Mouse (Mus musculus) heart, postnatal 14 days (tissue): ENCODE data around the gene Tnfrsf8. TPM values are rescaled to one million over a fixed set of nuclear protein-coding genes. Genes with fewer than 3 reads are reported as not detected.

Source experiments
- DNase-seq, 2 experiments: peaks; one replicate each; pipeline ENCODE4 v3.0.0; 2021 to 2022
- intact Hi-C: fragments of 180-260 bp; cut with DNase I; formaldehyde crosslinking; loops from one replicate; pipeline ENCODE4 v1.15.1; 2025
- total RNA-seq, 2 experiments: library from RNA; stranded (reverse); gene quantifications; 2 replicates each; pipeline ENCODE4 v1.2.3; 2021

Gene Tnfrsf8
- total RNA-seq, 2 experiments from 2014 or later: 0.17 to 0.19 TPM

DNA sequence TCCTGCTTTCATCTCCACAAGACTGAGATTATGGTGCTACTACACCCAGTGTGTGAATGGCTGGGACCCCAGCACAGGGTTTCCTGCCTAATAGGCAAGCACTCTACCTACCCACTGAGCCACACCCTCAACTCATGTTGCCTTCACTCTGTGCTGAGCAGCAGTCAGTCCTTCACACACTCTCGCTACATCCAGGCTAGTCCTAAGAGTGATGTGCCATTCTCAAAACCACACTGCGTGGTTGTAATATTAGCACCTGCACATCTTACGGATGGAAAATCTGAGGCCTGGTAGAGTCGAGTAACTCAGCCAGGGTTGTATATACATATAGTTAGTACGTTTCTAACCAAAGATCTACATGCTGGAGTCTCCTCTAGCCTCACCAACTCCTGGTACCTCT, 40.1 kb downstream of the Tnfrsf8 start:
- no peak for DNase-seq
- intact Hi-C loops: no loop called here

DNA sequence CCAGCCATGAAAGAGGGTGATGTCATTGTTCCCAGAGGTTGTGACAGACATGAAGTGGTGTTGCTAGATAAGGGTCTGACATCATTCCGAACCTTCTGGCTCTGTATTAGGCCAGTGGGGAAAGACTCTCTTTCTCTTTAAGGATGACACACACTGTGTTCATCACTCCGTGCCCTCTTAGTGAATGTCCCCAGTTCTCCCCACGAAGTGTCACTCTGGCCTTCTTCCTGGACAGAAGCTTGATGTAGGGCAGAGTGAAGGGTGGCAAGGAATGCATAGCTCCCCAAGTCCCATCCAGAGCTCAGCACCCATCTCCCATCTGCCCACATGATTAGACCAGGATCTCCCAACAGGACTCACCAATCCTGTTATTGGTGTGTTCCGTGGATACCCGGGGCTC, 41.0 kb downstream of the Tnfrsf8 start:
- no peak for DNase-seq
- intact Hi-C loops: no loop called here

DNA sequence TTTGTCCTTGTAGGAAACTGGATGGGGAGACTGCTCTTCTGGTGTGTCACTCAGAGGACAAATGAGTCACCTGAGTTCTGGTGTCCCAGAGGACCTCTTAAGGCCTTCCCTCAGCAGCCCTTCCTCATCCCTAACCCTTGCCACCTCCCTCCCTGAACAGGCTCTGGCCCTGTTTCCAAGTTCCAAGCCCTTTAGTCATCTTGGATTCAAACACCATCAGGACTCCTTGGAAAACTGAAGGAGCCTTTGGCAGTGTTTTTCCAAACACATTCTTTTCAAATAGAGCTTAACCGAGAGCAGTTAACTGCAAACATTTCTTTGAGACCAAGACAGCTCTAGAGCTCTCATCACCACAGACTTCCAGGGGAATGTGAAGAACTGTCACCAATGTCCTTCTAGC, 42.2 kb downstream of the Tnfrsf8 start:
- intact Hi-C loops: no loop called here

GRCm38 (mm10) chr4:145271634-145272033, 43.3 kb downstream of the Tnfrsf8 start:
- intact Hi-C loops: no loop called here
- no peak for DNase-seq

More for the DNA sequence above, 42.2 kb downstream of the Tnfrsf8 start:
- peak; percentile 35 to 50 for DNase-seq

DNA sequence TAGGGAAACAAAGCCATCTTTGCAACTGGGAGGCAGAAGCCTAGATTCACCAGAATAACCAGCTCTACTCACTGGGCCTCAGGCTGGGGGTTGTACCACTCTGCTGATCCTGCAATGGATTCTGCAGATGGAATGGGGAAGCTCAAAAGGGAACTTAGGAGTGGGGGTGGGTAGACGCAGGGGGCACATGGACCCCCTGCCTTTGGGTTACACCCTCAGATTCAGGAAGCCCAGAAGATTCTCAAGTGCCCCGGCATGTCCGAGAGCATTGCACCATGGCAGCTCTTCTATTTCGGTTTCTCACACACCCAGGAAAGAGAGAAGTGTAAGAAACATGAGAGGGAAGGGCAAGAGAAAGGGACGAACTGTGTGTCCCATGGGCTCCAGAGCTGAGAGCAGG, 44.8 kb downstream of the Tnfrsf8 start:
- DNase-seq: no peak

DNA sequence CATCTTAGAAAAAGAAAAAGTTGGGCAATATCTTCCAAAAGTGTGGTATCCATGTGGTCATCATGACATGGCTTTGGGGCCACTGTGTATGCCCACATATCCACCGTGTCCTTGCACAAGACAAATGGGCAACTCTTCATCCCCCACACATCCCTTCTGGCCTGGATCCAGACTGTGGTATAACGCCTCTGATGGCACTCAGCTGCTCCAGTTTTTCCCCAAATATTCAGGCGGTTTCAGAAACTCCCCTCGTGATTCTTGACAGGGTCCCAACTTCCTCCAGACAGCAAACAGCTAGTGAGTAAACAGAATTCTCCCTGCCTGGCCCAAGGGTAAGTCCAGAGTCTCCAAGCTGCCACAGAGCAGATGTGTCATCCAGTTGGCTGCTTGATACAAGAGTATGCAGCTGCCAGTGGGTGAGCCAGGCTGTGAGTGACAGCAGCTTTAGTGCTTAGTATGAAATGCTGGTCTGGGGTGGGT, 47.3 kb downstream of the Tnfrsf8 start:
- DNase-seq: peak in 1 of 2 experiments; percentile 18
- intact Hi-C loops: no loop called here

More for the DNA sequence above, 44.8 kb downstream of the Tnfrsf8 start:
- intact Hi-C loops: no loop called here

GRCm38 (mm10) chr4:145266505-145266904, 48.5 kb downstream of the Tnfrsf8 start:
- intact Hi-C loops: no loop called here
- no peak for DNase-seq

DNA sequence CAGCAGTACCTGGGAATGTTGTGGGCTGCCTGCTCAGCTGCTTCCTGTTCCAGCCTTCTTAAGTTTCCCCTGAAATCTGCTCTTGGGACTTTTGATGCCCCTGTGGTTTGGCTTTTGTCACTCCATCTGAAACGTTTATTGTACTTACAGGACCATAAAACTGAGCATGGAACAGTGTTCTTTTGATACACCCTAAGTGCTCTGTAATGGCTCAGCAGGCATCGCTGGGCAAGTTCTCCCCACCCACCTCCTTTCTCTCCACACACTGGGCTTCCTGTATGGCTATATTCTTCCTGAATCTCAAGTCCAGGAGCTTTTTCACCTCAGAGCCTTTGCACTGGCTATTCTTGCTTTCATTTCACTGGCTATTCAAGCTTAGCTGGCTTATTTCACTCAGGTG, 50.2 kb downstream of the Tnfrsf8 start:
- intact Hi-C loops: no loop called here
- DNase-seq: no peak

GRCm38 (mm10) chr4:145263583-145263982, 51.4 kb downstream of the Tnfrsf8 start:
- DNase-seq: no peak
- intact Hi-C loops: no loop called here

- DNase-seq: peak in 1 of 2 experiments; percentile 28
- intact Hi-C loops: no loop called here
These were observed 54.2 kb downstream of the Tnfrsf8 start for GRCm38 (mm10) chr4:145260802-145261201.

GRCm38 (mm10) chr4:145257751-145258434, 57.1 kb downstream of the Tnfrsf8 start:
- intact Hi-C loops: no loop called here
- DNase-seq: no peak

DNA sequence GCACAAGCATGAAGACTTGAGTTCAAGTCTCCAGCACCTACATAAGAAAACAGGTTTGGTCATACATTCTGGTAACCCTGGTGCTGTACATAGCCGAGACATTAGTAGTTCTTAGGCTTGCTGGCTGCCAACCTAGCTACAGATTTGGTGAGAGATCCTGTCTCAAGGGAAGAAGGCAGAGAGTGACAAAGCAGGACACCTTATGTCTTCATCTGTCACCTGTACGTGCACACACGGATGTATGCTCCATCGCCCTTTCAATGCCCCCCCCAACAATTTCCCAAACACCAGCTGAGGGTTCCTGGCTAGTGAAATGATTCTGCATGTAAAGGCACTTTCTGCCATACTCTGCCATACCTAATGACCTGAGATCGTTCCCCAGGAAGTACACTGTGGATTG, 58.8 kb downstream of the Tnfrsf8 start:
- intact Hi-C loops: no loop called here
- no peak for DNase-seq

- intact Hi-C loops: loop anchor here (5.0 kb wide), 1 partner anchor 37 kb away; no protein-coding TSS in a partner anchor
- DNase-seq: peak; percentile 32 to 38
These were observed 60.5 kb downstream of the Tnfrsf8 start for GRCm38 (mm10) chr4:145254418-145254817.

GRCm38 (mm10) chr4:145252611-145253010, 62.4 kb downstream of the Tnfrsf8 start:
- intact Hi-C loops: loop anchor here (5.0 kb wide), 1 partner anchor 35 kb away; no protein-coding TSS in a partner anchor
- DNase-seq: no peak

DNA sequence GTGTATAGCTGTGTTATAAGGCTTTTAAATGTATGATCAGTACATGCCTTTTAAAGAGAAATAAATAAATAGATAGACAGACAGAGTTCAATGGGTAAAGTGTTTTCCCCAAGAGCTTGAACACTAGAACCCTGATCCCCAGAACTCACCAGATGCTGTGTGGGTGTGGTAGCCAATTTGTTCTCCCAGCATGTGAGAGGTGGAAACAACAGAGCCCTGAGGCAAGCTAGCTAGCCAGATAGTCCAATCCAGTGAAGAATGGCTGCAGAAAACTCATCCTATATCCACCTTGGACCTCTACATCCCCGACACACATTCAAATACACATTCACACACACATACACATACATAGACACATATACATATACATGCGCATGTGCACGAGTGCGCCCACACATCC, 63.4 kb downstream of the Tnfrsf8 start:
- intact Hi-C loops: loop anchor here (5.0 kb wide), 1 partner anchor 34 kb away; no protein-coding TSS in a partner anchor
- no peak for DNase-seq

- intact Hi-C loops: loop anchor here (5.0 kb wide), 1 partner anchor 33 kb away; no protein-coding TSS in a partner anchor
- no peak for DNase-seq
These were observed 65.0 kb downstream of the Tnfrsf8 start for GRCm38 (mm10) chr4:145250002-145250401.

DNA sequence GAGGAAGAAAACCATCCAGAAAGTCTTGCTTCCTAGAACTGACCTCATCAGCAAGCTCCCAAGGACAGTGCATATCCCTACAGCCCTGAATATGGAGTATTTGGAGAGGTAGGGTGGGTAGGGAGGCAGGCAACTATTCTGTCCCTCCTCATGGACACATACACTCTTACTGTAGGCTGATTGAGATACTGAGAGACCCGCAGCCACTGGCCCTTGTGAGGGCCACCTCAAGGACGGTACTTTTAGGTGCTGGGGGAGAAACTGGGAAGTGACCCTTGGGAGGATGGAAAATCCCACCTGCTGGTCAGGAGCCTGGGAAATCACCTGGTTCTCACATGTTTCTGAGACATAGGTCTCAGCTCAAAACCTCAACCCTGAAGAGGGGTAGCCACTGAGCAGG, 67.4 kb downstream of the Tnfrsf8 start:
- no peak for DNase-seq
- intact Hi-C loops: no loop called here

GRCm38 (mm10) chr4:145246173-145247011, 68.6 kb downstream of the Tnfrsf8 start, which contains the start of gene Tnfrsf1b:
Gene Tnfrsf1b (minus strand): TSS chr4:145246870.
- DNase-seq: peak; percentile 64 to 70
- intact Hi-C loops: no loop called here

- intact Hi-C loops: no loop called here
- DNase-seq: no peak
These were observed 69.4 kb downstream of the Tnfrsf8 start for GRCm38 (mm10) chr4:145245581-145245980.

GRCm38 (mm10) chr4:145244676-145245075, 70.3 kb downstream of the Tnfrsf8 start:
- no peak for DNase-seq
- intact Hi-C loops: no loop called here

DNA sequence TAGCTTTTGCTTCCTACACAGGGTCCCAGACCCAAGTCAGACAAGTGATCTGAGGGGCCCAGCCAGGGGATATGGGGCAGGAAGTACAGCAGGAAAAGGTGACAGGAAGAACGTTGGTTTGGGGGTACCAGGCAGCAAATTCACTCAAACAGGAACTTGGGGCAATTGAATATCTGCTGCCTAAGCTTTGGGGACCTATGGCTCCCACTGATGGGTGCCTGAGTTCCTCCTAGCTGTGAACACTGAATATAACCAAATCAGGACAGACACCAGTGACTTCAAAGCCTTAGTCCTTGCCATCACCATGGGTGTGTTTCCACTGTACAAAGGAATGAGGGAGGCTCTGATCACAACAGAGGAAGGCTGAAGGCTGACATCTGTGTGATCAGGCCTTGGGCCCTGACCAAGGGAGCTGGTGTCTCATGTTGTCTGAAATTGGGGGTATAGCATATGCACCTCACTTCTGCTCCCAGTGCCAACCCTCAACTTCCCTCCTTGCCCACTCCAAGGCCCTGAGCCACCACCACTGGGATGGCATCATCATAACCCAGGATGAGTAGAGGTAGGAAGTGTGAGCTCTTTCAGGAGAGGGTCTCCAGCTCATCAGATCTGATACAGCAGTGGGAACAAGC, 72.1 kb downstream of the Tnfrsf8 start:
- intact Hi-C loops: no loop called here
- DNase-seq: no peak
